Mouse (Mus musculus) cortical plate, adult 2 months (tissue): ENCODE measurements around the gene Robo1. TPM values are rescaled to one million over a fixed set of nuclear protein-coding genes. Genes with fewer than 3 reads are reported as not detected.

ENCODE experiments used
- H3K27ac ChIP-seq: fragments of 200-500 bp; 2 replicates; pipeline ENCODE4 v1.5.1; 2012; ENCODE audit warnings: low read length, control low read depth, inconsistent platforms; ENCODE audit not compliant: insufficient read depth
- H3K4me1 ChIP-seq: fragments of 200-500 bp; 2 replicates; pipeline ENCODE4 v1.6.1; 2011; ENCODE audit warnings: low read length; ENCODE audit not compliant: control insufficient read depth, insufficient read depth
- H3K4me3 ChIP-seq: fragments of 200-500 bp; 2 replicates; pipeline ENCODE4 v1.5.1; 2011; ENCODE audit warnings: mild to moderate bottlenecking, low read length, control low read depth; ENCODE audit not compliant: insufficient read depth
- CTCF ChIP-seq: fragments of 200-500 bp; IDR thresholded peaks from 2 replicates; pipeline ENCODE4 v1.5.1; 2011; ENCODE audit warnings: mild to moderate bottlenecking, control low read depth, low read length; ENCODE audit not compliant: insufficient read depth; ENCODE audit errors: extremely low read depth
- POLR2A ChIP-seq: fragments of 200-500 bp; IDR thresholded peaks from 2 replicates; pipeline ENCODE4 v1.6.1; 2011; ENCODE audit warnings: mild to moderate bottlenecking, low read length, control low read depth; ENCODE audit not compliant: insufficient read depth; ENCODE audit errors: extremely low read depth
- polyA plus RNA-seq: library from polyadenylated mRNA; depleted of rRNA; stranded (reverse); fragments of >200 nt; gene quantifications from 2 replicates; pipeline ENCODE4 v1.2.3, GENCODE M21; 2012

Gene Robo1
- polyA plus RNA-seq, 1 experiment, result 14.1 TPM

DNA sequence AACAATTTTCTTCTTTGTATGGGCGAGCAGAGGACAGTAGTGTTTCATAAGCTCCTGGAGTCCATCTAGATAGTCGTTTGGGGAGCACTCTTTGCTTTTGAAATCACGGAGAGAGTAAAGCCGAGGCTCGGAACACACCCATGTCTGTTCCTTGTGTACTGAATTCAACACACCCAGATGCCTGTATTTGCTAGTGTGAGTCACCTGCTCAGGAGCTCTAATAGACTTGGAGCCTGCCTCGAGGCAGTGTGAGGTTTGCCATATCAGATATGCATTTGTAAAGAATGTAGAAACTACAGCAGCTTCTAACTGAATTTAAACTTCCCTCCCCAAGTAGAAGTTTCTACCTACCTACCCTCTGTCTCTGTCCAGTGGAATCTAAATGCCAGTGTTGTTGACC lies 665.6 kb downstream of the Robo1 start:
- TF ChIP-seq CTCF (no peak), POLR2A (no peak)
- no peak overlapping the region for H3K27ac ChIP-seq
- no peak overlapping the region for H3K4me3 ChIP-seq
- no peaks in the 10 kb centered on the region for H3K4me1 ChIP-seq

DNA sequence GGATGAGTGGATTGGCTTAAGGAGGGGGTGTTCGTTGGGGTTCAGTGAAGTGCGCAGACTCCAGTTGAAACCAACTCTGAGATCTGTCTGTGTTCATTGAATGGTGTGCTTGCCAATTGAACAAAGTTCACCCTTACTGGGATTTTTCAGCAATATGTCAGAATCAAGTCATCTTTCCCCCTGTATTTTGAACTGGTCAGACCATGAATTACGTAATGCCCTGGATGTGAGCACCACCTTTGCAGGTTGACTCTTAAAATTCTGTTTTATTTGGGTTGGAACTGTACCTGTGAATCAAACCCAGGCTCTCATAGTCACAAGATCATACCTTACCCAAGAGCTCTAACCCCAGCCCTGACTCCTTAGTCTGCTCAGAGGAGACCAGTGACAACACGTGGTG lies 666.6 kb downstream of the Robo1 start:
- H3K4me3 ChIP-seq, result no peak overlapping the region
- no peak overlapping the region for H3K27ac ChIP-seq
- no peak for TF ChIP-seq POLR2A
- TF ChIP-seq CTCF, result no peak

DNA sequence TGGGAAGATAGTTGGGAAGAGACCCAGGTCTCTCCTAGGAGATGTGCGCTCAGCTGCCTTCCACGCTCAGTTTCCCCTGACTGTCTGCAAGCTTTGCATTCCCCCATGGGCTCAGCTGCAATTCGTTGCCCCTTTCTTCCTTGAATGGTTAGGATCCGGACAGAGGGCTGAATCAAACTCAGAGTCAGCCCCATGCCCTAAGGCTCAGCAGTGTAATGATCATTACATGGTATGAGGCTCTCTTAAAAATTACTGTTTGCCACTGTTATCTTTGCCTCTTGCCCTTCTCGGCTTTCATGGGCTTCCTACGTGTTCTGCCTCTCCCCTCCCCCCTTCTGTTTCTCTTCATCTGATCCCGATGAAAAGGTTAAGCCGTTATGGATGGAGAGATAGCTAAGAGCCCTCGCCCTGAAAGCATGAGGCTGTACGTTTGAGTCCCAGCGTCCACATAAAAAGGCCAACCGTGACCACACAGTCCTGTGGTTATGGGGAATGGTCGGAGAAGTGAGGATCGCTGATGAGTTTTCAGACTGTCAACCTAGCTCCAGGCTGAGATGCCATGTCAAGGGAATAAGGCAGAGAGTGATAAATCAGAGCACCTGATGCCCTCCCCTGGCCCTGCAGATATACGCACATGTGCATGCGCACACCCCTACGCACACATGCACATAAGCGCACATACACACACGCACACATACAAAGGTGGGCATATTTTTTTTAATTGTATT lies 668.9 kb downstream of the Robo1 start:
- H3K4me3 ChIP-seq, result no peak overlapping the region
- no peak overlapping the region for H3K27ac ChIP-seq
- no peaks in the 10 kb centered on the region for H3K4me1 ChIP-seq
- no peak for TF ChIP-seq POLR2A
- no peak for TF ChIP-seq CTCF

More for the DNA sequence above, 666.6 kb downstream of the Robo1 start:
- no peaks in the 10 kb centered on the region for H3K4me1 ChIP-seq

DNA sequence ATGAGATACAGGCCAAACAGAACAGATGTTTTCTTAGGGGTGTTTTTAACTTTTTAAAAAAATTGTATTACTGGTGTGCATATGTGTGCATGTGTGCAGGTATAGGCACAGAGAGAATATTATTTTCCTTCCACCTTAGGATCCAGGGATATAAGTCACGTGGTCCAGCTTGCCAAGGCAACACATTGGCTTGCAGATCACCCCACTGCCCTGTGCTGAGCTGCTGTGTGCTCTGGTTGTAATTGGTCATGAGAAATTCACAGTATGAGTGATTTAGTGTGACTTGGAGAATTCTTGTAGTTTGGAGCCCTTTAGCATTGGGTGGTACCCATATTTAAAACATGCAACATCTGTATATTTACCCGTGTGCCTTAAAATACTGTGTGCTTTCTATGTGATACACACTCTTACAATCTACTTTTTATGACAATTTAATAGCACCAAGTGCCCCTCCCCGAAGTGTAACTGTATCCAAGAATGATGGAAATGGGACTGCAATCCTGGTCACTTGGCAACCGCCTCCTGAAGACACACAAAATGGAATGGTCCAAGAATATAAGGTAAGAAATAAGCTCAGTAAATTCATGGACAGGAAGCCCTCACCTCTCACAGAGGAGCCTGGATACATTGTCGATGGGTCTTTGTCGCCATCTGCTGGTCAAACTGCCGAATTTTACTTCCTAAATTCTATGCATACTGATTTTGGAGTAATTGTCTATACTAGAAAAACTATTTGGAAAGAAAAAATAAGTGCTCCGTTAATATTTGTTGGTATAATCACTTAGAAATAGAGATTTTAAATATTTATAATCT lies 671.5 kb downstream of the Robo1 start:
- no peaks in the 10 kb centered on the region for H3K4me1 ChIP-seq
- no peak overlapping the region for H3K4me3 ChIP-seq
- TF ChIP-seq POLR2A (no peak), CTCF (peak; percentile 73)
- no peak overlapping the region for H3K27ac ChIP-seq

DNA sequence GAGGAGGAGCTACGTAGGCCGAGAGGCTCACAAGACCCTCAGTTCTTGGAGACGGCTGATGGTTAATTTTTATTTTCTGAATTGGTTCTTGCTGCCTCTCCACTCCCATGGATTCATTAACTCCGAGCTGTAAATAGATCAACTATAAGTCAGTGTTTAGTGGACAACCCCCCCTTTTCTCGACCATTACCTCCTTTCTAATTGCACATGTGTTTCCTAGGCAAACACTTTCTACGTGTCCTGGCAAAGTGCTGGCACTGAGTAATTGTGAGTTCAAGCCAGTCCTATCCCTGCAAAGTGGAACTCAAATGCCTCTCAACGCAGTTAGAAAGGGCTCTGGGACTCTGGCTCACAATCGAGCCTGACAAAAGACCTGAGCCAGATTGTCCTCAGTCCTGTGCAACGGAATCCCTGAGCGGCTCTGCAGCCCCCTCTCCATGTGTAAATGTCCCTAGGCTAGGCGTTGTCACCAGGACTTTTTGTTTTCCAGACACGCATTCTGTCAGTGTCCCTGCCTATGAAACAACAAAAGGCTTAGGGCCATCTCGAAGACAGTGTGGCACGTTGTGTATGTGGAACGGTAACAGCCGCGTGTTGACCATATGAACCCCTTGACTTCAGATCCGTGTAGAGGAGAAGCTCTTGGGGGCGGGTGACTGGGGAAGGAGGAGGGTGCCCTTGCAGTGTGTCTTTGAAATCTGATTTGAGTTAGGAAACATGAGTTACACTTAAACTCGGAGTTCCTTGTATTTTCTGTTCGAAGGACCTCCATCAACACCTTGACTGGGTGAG lies 682.5 kb downstream of the Robo1 start:
- H3K27ac ChIP-seq, result no peak overlapping the region
- H3K4me1 ChIP-seq, result no peaks in the 10 kb centered on the region; the same call in 1 of the 2 replicates
- H3K4me3 ChIP-seq, result no peak overlapping the region
- no peak for TF ChIP-seq CTCF
- no peak for TF ChIP-seq POLR2A

DNA sequence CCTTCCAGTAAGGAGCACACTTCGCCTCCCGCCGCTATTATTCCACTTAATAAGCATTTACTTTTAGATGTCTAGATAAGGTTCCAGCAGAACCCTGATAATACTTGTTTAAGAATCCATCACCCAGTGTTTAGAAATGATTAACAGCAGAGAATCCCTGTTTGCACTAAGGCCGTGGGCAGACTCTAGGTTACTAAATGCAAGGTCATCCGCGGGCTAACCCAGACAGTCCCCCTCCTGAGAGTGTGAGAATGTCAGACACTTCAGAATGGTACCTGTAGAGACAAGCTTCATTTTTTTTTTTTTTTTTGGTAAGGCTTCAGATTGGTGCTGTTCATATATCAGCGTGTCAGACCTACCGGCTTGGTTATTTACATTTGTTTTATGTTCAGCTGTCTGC lies 685.1 kb downstream of the Robo1 start:
- Histone ChIP-seq H3K4me3 (no peak overlapping the region), H3K4me1 (no peaks in the 10 kb centered on the region; the same call in 1 of the 2 replicates), H3K27ac (no peak overlapping the region)
- no peak for TF ChIP-seq CTCF
- TF ChIP-seq POLR2A, result no peak

DNA sequence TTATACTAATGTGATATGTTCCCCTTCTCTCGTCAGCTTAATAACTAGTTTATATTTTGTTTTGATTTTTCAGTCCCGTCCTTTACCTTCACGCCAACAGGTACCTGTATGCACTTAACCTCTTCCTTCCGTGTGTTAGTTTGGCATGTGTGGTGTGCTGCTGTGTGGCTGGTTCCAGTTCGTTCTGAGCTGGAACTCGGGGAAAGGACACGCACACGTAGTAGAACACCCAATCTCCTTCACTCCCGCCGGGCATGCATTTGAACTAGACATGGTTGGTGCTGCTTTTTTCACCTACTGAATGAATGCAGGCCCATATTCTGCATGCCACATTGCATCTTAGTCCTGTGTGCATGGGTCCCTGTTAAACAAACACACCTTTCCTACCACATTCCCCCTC lies 685.5 kb downstream of the Robo1 start:
- no peak for TF ChIP-seq CTCF
- no peak for TF ChIP-seq POLR2A
- no peak overlapping the region for H3K27ac ChIP-seq
- no peak overlapping the region for H3K4me3 ChIP-seq
- H3K4me1 ChIP-seq, result no peaks in the 10 kb centered on the region; the same call in 1 of the 2 replicates

DNA sequence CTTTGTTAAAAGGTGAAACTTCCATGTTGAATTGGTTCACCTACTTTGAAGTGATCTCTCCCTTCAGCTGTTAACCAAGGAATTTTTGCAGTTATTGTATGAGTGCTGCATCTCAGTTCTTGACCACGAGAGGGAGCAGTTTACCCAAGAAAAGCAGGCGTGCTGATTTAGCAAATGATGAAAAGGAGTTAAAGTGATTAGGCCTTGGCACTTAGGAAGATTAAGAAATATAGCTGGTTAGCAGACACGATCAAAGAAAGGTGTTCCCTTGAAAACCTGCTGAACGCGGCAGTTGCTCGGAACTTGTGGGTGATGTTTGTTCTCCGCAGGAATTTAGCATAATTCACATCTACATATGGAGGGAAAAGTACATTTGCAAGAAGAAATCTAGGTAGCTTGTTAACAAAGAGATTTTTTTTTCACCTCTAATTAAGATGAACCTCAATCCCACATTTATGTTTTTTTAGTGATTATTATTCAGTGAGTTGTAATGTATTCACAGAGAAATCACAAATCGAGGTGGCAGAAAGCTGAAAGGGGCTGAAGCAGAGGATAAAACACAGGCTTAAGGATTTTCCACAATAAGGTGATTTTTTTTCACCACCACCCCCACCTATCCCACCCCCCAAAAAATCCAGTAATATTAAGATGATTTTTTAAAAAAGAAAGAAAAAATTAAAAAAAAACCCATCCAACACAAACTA lies 687.3 kb downstream of the Robo1 start:
- Histone ChIP-seq H3K4me1 (no peaks in the 10 kb centered on the region; the same call in 1 of the 2 replicates), H3K27ac (no peak overlapping the region), H3K4me3 (no peak overlapping the region)
- TF ChIP-seq CTCF (peak; percentile 72; the same call in 1 of the 2 replicates), POLR2A (no peak)
